Mouse (Mus musculus) cortical plate, adult 2 months (tissue): Measurements from ENCODE around the gene Fkbp2. TPM values are rescaled to one million over a fixed set of nuclear protein-coding genes. Genes with fewer than 3 reads are reported as not detected.

Source experiments
- H3K27ac ChIP-seq: fragments of 200-500 bp; 2 replicates; pipeline ENCODE4 v1.5.1; 2012; ENCODE audit warnings: low read length, control low read depth, inconsistent platforms; ENCODE audit not compliant: insufficient read depth
- H3K4me1 ChIP-seq: fragments of 200-500 bp; 2 replicates; pipeline ENCODE4 v1.6.1; 2011; ENCODE audit warnings: low read length; ENCODE audit not compliant: control insufficient read depth, insufficient read depth
- H3K4me3 ChIP-seq: fragments of 200-500 bp; 2 replicates; pipeline ENCODE4 v1.5.1; 2011; ENCODE audit warnings: mild to moderate bottlenecking, low read length, control low read depth; ENCODE audit not compliant: insufficient read depth
- CTCF ChIP-seq: fragments of 200-500 bp; IDR thresholded peaks from 2 replicates; pipeline ENCODE4 v1.5.1; 2011; ENCODE audit warnings: mild to moderate bottlenecking, control low read depth, low read length; ENCODE audit not compliant: insufficient read depth; ENCODE audit errors: extremely low read depth
- POLR2A ChIP-seq: fragments of 200-500 bp; IDR thresholded peaks from 2 replicates; pipeline ENCODE4 v1.6.1; 2011; ENCODE audit warnings: mild to moderate bottlenecking, low read length, control low read depth; ENCODE audit not compliant: insufficient read depth; ENCODE audit errors: extremely low read depth
- polyA plus RNA-seq: library from polyadenylated mRNA; depleted of rRNA; stranded (reverse); fragments of >200 nt; gene quantifications from 2 replicates; pipeline ENCODE4 v1.2.3, GENCODE M21; 2012

Fkbp2 gene
- polyA plus RNA-seq, 1 experiment, result 217 TPM

GRCm38 (mm10) chr19:7006892-7007593 is 26.7 kb upstream of the Fkbp2 start:
- Histone ChIP-seq H3K27ac (no peak overlapping the region), H3K4me3 (no peak overlapping the region), H3K4me1 (no peaks in the 10 kb centered on the region)
- no peak for TF ChIP-seq CTCF
- no peak for TF ChIP-seq POLR2A

GRCm38 (mm10) chr19:6999360-7000063 is 19.2 kb upstream of the Fkbp2 start:
- Histone ChIP-seq H3K4me1 (peaks cover 4% of the 10 kb centered on the region; the same call in 1 of the 2 replicates), H3K27ac (no peak overlapping the region), H3K4me3 (no peak overlapping the region)
- TF ChIP-seq CTCF, result no peak
- no peak for TF ChIP-seq POLR2A

- Histone ChIP-seq H3K4me3 (no peak overlapping the region), H3K27ac (no peak overlapping the region), H3K4me1 (peaks cover 4% of the 10 kb centered on the region; the same call in 1 of the 2 replicates)
- TF ChIP-seq CTCF, result no peak
- TF ChIP-seq POLR2A, result no peak
Measured at GRCm38 (mm10) chr19:6997721-6998290, 17.5 kb upstream of the Fkbp2 start.

GRCm38 (mm10) chr19:6996006-6996405 is 15.7 kb upstream of the Fkbp2 start, which contains the start of the genes Nudt22 and Trpt1:
Nudt22 (minus strand) TSS chr19:6996117.
Trpt1 (plus strand) TSS chr19:6996131.
- peak within 1 kb of the TSS; percentile 24; the same call in 1 of the 2 replicates for H3K27ac ChIP-seq
- TF ChIP-seq POLR2A (peak; percentile 67), CTCF (no peak)
- H3K4me3 ChIP-seq, result peak within 1 kb of the TSS; percentile 66
- peaks cover 4% of the 10 kb centered on the region; the same call in 1 of the 2 replicates for H3K4me1 ChIP-seq

- no peak for TF ChIP-seq CTCF
- no peak for TF ChIP-seq POLR2A
- Histone ChIP-seq H3K4me3 (peak overlapping the region; percentile 66), H3K4me1 (peaks cover 4% of the 10 kb centered on the region; the same call in 1 of the 2 replicates), H3K27ac (no peak overlapping the region)
Measured at GRCm38 (mm10) chr19:6995255-6995991, 15.1 kb upstream of the Fkbp2 start.

GRCm38 (mm10) chr19:6994489-6994888 is 14.2 kb upstream of the Fkbp2 start:
- H3K27ac ChIP-seq, result no peak overlapping the region
- peaks cover 4% of the 10 kb centered on the region; the same call in 1 of the 2 replicates for H3K4me1 ChIP-seq
- no peak for TF ChIP-seq CTCF
- no peak overlapping the region for H3K4me3 ChIP-seq

- Histone ChIP-seq H3K27ac (no peak overlapping the region), H3K4me3 (no peak overlapping the region), H3K4me1 (peaks cover 4% of the 10 kb centered on the region; the same call in 1 of the 2 replicates)
- no peak for TF ChIP-seq CTCF
- TF ChIP-seq POLR2A, result no peak
Measured at GRCm38 (mm10) chr19:6994002-6994401, 13.7 kb upstream of the Fkbp2 start.

GRCm38 (mm10) chr19:6993011-6993770 is 12.9 kb upstream of the Fkbp2 start:
- Histone ChIP-seq H3K4me1 (peaks cover 4% of the 10 kb centered on the region; the same call in 1 of the 2 replicates), H3K27ac (no peak overlapping the region)
- TF ChIP-seq CTCF, result no peak
- TF ChIP-seq POLR2A, result no peak

More at GRCm38 (mm10) chr19:6993011-6993770, 12.9 kb upstream of the Fkbp2 start:
- H3K4me3 ChIP-seq, result peak overlapping the region; percentile 47; the same call in 1 of the 2 replicates
